Mouse (Mus musculus): ENCODE data around the gene Dst. TPM values are rescaled to one million over a fixed set of nuclear protein-coding genes. Genes with fewer than 3 reads are reported as not detected.

Gene Dst
- total RNA-seq, 2 experiments from 2014 or later = 202 to 225 TPM

DNA sequence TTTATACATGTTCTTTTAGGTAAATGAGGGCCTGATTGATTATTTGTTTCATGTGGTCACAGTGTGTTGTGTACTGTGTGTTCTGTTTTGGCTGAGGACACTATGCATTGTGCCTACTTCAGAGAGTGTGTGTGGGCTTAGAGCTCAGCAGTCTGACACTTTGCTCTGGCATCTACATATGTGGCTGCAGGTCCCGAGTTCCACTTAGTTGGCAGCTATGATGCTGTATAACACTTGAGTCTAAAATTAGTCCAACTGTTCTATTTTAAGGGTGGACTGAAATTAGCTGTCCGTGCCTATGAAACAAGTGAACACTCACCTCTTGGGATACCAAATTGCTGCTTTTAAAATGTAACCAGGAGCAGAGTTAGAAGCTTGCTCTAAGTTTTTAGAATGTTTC is 113.5 kb downstream of the Dst start:
- DNase-seq (ENCODE audit: low spot score in 2 of 2) = no peak

DNA sequence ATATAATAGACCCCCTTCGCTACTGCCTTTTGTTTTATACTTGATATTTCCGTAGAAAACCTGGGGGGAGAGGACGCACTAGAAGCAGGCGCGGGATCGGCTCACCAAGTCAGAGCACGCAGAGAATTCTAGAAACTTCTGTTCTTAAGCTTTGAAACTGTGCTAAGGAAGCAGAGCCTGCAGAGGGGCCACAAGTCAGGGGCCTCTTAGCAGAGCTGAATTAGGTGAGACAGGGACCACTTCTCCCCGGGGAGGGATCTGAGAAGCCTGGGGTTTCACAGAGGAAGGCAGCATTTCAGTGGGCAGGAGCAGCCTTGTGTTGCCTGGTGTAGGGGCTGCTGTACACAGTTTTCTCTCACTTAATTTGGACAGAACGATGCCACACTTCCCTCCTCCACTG is 115.1 kb downstream of the Dst start:
- DNase-seq (ENCODE audit: low spot score in 2 of 2) = no peak

DNA sequence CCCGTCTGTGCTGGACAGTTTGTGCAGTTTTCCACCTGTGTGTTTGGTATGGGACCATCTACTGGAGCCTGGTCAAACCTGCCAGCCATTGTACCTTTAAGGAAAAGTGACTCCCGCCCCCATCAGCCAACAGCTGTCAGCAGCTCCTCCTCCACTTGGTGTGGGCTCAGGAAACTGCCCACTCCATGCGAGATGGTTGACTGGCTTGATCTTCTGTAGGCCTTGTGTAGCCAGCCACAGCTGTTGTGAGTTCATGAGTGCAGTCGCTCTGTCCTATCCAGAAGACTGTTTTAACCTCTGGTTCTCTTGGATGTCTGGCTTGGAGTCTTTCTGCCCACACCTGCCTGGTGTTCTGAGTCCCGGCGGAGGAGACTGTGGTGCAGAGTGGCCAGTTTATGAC is 117.9 kb downstream of the Dst start:
- no peak for DNase-seq (ENCODE audit: low spot score in 2 of 2)

DNA sequence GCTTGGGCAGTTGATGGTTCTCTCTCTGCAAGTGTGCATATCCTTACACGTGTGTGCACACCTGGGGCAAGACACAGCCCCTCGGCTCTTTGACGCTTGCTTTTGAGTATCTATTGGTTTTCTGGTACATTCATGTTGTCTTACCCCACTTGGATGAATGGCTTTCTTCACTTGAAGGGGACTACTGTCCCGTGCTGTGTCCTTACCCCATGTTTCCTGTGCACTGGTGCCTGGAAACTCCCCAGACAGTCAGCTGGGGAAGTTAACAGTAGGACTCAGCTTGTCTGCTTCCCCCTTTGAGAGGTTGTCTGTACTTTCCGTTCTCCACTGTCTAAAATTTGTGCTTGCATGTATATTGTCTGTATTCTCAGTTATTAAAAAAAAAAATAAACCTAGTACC is 120.7 kb downstream of the Dst start:
- DNase-seq (ENCODE audit: low spot score in 2 of 2) = no peak

DNA sequence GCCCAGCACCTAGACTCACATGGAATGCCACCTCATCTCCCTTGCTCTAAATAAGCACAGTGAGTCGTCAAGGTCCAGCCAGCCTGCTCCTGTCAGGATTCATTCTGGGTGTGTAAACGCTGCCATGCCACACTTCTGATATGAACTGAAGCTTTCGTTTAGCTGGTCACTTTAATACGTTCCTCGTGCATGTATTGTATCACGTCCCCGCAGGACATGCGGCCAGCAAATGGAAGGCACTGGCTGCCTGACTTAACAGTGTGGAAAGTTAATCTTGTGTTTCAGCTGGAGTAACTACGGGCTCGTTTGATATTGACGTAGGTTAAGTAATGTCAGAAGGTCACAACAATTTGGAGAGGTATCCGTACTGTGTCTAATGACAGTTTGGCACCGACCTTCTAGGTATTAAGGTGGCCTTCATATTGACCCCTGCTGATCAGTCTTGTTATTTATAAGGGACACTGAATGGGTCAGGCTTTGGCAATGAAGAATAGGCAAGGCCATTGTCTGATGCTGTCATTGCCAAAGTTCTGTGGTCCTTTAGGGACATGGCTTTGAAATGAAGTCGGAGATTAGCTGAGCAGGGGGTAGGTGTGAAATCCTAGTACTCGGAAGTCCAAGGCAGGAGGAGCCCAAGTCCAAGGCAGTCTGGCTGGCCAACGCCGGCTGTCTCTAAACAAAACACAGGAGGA is 122.5 kb downstream of the Dst start:
- no peak for DNase-seq (ENCODE audit: low spot score in 2 of 2)

DNA sequence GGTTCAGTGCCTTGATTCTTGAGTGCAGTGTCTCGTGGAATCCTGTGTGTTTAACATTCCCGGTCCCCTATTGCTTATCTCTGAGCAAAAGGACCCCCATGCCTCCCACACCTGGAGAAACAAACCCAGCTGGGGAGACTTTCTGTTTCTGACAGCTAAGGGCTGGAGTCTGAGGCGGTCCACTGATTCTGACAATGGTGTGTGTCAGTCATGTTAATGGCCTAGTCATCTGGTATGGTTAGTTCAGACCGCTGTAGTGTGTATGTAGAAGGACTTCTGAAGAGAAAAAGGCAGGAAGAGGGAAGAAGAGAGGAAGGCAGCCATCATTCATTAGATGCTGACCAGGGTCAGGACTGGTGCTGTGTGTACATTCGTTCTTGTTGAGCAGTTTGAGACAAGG is 125.0 kb downstream of the Dst start:
- DNase-seq (ENCODE audit: low spot score in 2 of 2) = no peak

DNA sequence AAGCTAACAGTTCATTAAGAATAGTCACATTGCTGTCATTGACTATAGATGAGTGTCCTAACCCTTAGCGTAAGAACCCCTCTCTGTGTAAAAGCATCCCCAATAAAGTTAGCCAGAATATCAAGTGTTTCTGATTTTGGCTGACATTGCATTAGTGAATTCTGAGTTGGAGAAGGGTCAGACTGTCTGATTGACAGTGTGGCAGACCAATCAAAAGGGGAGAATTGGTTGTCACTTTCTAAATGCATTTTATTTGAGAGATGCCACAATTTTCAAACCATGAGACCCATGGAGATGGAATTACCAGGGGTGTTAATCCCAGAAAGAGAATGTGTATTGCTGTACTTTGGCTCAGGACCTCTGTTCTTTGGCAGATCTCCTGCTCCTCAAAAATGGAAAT is 125.5 kb downstream of the Dst start:
- DNase-seq (ENCODE audit: low spot score in 2 of 2) = no peak

DNA sequence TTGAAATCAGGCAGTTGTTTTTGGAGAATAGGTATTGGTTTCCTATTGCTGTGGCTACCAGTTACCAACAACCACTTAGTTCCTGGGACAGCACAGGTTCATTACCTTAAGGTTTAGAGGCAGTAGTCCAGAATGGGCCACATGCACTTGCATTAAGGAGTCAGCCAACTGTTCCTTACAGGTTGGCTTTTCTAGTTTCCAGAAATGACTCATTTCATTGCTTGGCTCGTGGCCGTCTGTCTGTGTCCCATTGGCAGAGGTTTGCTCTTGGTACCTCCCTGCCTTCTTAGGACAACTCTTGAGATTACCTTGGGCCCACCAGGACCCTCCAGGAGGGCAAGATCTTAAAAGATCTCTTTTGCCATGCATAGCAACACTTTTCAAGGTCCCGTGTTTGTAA is 125.9 kb downstream of the Dst start:
- no peak for DNase-seq (ENCODE audit: low spot score in 2 of 2)

DNA sequence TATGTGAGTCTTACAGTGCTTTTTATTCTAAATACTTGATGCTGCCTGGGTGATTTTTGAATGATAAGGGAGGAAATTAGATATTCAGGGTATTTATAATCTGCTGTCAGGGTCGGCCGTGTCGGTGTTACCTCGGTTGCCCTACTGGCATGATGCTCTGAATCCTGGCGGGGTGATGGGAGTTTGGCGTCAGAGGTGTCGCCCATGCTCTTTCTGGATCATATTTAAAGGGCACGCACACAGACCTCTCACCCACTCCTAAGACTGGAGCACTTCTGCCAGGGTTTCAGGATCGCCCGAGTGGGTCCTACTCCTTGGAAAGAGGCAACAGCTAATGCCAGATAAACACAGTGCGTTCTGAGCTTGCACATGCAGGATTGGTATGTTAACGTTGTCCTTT is 128.1 kb downstream of the Dst start:
- DNase-seq (ENCODE audit: low spot score in 2 of 2) = no peak

DNA sequence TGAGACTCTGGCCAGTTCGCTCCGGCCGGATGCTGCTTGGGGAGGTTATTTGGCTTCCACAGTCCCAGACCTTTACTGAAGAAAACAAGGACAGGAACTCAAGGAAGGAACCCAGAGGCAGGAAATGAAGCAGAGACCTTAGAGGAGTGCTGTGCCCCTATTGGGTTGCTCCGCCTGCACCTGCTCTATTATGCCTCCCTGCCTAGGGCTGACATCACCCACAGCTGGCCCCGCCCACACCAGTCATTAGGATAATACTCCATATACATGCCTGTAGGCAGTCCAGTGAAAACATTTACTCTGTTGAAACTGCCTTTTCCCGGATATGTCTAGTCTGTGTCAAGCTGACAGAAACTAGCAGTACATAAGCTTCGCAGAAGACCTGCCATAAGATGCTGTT is 130.5 kb downstream of the Dst start:
- DNase-seq (ENCODE audit: low spot score in 2 of 2) = no peak

DNA sequence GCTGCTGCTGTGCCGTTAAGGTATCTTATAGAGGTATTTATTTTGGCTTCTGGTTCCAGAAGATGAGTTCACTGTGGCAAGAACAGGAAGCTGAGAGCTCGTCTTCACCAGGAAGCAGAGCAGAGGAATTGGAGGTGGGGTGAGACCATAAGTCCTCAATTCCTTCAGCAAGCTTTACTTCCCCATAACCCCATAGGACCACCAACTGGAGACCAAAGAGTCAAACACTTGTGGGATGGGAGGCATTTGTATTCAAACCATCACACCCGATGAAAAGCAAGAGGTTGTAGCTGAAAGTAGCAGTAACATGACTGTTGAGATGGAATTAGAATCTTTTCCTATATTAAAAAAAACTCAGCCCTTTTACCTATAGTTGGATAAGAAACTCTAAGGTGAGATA is 132.0 kb downstream of the Dst start:
- DNase-seq (ENCODE audit: low spot score in 2 of 2) = no peak

DNA sequence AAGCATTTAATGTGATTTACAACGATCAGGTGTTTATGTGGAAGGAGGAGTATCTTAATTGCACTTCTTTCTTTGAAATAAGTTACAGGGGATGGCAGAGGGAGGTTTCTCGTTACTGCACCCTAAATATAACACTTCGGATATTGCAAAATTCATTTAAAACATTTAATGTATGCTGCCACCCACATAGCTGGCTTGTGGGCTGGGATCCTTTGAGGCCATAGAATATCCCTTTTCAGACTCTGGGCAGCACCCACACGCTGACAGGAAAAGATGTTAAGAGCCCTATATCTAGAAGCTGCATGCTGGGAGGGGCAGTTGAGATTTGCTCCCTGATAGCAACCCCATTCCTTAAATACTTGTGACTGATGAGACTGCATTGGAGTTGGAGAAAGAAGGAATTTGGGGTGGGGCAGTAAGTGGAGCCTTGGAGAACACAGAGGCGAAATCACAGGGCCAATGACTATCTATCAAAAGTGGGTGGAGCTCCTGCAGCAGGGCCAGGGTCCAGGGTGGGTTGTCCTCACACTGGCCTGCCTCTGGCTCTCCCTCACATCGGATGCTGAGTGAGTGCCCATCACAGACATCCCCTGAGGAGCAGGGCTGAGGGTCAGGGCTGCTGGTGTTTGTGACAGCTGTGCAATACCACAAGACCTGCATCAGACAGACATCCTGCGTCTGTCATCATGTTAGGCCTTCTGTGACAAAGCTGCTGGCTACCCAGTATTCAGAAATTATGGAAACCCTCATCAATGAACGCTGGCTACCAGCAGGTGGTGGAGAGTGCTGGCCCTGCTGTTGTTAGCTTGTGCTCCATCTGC is 133.1 kb downstream of the Dst start:
- peak; percentile 41 to 56 for DNase-seq (ENCODE audit: low spot score in 2 of 2)

DNA sequence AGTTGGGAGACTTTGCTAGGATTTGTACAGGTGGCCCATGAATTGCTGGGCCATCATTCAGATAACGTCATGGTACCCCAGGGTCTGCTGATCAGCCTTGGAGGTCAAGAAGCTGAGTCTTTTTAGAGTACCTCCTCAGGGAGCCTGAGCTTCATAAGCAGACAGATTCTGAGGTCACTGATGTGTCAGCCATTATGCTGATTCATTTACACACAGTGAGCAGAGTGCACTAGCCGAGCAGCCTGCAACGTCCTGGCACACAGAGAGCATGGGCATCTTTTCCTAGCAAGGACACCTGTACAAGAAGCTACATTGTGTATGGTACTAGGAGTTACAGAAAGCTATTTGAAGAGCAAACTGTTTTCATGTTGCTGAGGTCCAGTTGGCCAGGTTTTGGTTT is 134.3 kb downstream of the Dst start:
- no peak for DNase-seq (ENCODE audit: low spot score in 2 of 2)

DNA sequence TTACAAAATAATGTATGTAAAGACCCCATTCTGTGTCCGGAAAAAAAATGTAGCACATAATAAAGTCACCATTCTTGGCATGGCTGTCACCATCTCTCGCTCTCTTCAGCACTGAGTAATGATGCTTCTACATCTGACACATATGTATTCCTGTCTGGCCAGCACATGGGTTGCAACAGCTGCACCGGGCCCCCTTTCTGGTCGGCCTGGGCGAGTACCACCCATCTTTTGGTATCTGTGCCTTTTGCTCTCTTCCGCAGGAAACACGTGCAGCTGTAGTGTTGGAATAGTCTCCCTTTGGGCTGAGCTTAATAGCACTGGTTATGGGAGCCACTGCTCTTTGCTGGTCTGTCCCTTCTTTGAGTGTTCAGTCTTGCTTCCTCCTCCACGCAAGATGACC is 135.3 kb downstream of the Dst start:
- DNase-seq (ENCODE audit: low spot score in 2 of 2) = no peak

DNA sequence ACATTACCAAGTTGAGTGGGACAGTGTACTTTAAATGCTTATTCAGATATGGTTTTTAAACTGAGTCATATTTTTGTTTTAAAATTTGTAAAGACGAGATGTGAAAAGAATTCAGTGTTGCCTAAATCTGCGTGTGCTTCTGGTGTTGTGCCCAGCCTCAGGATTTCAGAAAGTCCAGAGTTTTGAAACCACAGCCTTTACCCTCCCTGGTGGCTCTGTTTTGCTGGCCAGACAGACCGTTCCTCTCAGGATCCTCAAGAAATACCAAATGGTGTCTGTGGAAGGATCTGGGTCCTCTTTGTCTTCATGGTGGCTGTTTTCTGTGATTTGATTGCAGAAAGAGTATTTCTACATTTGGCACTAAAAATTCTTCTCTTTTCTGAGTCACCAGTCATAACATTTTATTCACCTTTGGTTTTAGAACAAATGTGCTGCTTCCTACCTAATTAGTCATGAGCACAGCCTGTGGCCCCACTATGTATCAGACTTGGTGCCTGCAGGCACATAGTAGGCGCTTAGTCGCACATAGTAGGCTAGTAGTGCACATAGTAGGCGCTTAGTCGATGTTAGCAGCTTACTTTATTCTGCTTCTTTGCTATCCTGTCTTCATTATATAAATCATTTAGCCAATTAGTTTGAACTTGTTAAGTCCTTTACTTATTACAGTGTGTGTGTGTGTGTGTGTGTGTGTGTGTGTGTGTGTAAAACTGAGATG is 136.0 kb downstream of the Dst start:
- DNase-seq (ENCODE audit: low spot score in 2 of 2) = no peak

DNA sequence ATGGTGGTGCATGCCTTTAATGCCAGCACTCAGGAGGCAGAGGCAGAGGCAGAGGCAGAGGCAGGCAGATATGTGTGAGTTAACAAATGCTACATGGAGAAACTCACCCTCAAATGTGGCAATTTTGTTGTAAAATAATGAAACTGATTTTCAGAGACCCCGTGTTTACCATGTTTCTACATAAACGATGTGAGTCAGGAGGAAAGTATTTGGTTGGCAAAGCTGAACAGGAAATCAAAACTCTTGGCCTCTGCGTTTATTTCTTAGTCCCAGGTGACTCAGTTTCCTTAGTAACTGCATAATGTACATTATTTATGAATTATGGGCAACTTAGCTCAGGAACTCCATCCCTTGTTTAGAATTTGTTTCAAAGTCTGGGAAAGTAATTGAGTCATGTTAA is 136.7 kb downstream of the Dst start:
- DNase-seq (ENCODE audit: low spot score in 2 of 2) = no peak

DNA sequence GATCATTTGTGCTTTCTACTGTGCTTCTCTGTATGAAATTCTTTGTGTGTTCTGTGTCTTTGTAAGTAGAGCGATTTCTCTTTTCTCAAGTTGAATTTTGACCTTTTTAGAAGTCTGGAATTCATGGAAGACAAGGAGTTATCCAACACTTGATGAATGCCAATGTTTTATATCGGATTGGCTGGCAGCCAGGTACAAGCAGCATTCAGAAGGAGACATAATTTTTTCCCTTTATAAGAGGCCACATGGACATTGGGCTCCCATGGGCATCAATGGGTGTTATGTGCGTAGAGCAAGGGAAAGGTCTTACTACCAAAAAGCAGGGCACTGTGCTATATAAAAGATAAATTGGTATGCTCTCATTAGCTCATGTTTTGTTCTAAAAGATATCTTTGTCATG is 139.3 kb downstream of the Dst start:
- no peak for DNase-seq (ENCODE audit: low spot score in 2 of 2)

DNA sequence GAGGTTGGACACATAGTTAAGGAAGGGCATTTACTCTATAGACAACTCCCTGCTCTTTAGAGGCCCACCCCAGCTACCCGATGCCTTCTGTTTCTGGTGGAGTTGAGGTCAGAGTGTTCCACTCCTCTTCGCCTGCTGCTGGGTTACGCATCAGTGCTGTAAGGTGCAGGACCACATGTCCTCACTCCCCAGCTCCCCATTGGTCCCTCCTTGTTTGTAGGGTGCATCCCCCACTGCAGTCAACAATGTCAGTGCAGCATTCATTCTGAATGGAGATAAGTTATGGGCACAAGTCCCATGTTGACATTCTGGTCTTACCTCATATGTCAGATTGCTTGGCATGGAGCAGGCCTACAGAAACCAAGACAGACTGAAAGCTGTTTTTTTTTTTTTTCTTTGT is 143.2 kb downstream of the Dst start:
- no peak for DNase-seq (ENCODE audit: low spot score in 2 of 2)

DNA sequence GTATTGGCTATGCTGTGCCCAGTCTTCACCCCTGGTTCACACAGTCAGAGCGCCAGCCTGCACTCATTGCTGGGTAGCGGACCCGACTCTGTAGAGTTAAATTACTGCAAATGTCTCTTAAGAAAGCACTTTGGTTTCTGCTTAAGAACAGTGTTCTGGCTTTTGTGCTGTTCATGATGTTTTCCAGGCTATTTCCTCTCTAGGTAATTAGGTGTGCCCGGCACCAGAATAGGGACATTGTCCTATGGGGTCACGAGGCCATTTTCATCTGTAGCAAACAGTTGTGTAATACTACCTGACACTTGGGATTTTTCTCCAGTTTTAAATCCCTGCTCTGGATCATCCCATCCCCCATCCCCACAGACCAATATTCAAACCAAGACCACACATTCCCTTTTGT is 144.4 kb downstream of the Dst start:
- no peak for DNase-seq (ENCODE audit: low spot score in 2 of 2)

DNA sequence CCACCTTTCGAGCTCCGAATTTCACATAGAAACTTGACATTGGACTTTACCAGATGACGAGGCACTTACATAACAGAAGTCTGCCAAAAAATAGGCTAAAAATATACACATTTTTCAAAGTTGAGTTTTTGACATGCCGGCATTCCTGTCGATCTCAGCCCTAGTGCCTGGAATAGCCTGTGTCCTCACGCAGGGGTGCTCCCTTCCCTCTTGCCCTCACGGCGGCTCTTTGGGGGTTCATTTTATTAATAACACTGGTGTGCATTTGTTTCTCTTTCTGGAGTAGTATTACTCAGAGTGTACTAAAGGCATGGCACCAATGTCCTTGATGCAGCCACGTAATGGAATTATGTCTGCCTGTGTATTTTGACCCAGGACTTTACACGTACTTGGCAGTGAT is 146.9 kb downstream of the Dst start:
- no peak for DNase-seq (ENCODE audit: low spot score in 2 of 2)

DNA sequence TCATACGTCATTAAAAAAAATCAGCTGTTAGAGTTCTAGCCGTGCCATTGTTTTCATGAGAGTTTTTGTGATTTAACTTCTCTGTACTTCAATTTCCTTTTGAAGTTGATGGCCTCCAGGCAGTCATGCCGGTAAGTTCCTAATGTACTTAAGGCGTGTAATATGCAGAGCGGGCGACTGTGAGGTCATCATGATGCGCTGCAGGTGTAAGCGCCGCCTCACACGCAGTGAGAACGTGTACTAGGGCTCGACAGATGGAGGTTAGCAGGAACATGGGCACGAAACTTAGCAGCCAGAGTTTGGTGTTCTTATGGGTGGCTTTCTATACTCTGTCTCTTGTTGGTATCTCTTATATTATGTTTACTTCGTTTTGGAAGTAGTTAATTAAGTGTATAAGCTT is 148.6 kb downstream of the Dst start:
- DNase-seq (ENCODE audit: low spot score in 2 of 2) = no peak

DNA sequence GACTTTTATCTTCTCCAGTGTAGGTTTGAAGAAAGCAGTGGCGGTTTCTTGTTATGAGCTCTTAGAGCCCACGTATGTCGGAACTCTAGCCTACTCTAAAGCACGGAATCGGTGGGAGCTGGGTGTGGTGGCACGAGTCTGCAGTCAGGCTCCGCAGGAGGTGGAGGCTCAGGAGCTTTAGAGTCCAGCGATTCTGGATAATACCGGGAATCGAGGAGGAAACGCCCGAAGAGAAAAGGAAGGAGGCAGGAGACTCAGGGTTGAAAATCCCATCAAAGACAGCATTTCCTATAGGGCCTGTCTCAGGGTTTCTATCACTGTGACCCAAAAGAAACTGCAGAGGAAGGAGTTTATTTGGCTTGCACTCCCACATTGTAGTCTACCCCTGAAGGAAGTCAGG is 151.2 kb downstream of the Dst start:
- DNase-seq (ENCODE audit: low spot score in 2 of 2) = no peak
